ENCODE assay signal across 8 mouse cellular contexts in genomic region chrX:21062544-21062890, GRCm38 (mm10). TPM values are rescaled to one million over a fixed set of nuclear protein-coding genes. Genes with fewer than 3 reads are reported as not detected.
DNase-seq lines count a peak whose midpoint lies in the region; ATAC-seq and TF ChIP-seq lines count a peak whose summit lies in the region.

No protein-coding gene starts in this region.

- H3K36me3 ChIP-seq in heart, embryonic 10.5 days = no peaks in the 10 kb centered on the region
- H3K36me3 ChIP-seq in G1E (replicated peaks) = no peaks in the 10 kb centered on the region
- H3K36me3 ChIP-seq in hindbrain, embryonic 10.5 days = no peaks in the 10 kb centered on the region
- no peaks in the 10 kb centered on the region for H3K36me3 ChIP-seq in macrophage (ENCODE audit: inconsistent target)

- intact Hi-C loops in gastrocnemius, postnatal 14 days (cut with DNase I; ENCODE audit: low total_unique reads) = no loop called here

- no peaks in the 10 kb centered on the region for H3K4me1 ChIP-seq in heart, embryonic 10.5 days
- no peaks in the 10 kb centered on the region for H3K4me1 ChIP-seq in G1E (ENCODE audit: insufficient read depth, low read depth, low read length)
- no peaks in the 10 kb centered on the region for H3K4me1 ChIP-seq in hindbrain, embryonic 10.5 days (replicated peaks)

- no peaks in the 10 kb centered on the region; the same call in 1 of the 2 replicates for H3K79me2 ChIP-seq in macrophage (ENCODE audit: inconsistent target)

- TF ChIP-seq CTCF in G1E (IDR thresholded peaks at IDR 0.05; ENCODE audit: low read depth, low read length) = no peak

- peak overlapping the region; percentile 56; the same call in 1 of the 2 replicates for H3K27ac ChIP-seq in heart, embryonic 10.5 days
- peak overlapping the region; percentile 81 for H3K27ac ChIP-seq in hindbrain, embryonic 10.5 days
- H3K27ac ChIP-seq in macrophage = no peak overlapping the region

- H3K4me3 ChIP-seq in heart, embryonic 10.5 days = peak overlapping the region; percentile 61
- H3K4me3 ChIP-seq in G1E (ENCODE audit: low read depth, low read length) (peak overlapping the region; percentile 70; the same call in 1 of the 2 replicates), macrophage (ENCODE audit: inconsistent target) (peak overlapping the region; percentile 62; the same call in 1 of the 2 replicates)
- H3K4me3 ChIP-seq in hindbrain, embryonic 10.5 days = peak overlapping the region; percentile 56; the same call in 1 of the 2 replicates

- DNase-seq in heart, embryonic 10.5 days (ENCODE audit: low spot score) = no peak
- no peak for DNase-seq in heart, postnatal 4 days
- no peak for DNase-seq in G1E (ENCODE audit: low spot score)
- DNase-seq in hindbrain, embryonic 10.5 days (ENCODE audit: low spot score) = no peak
- DNase-seq in thymus, postnatal 25 days = no peak
- DNase-seq in gastrocnemius, postnatal 14 days = no peak
- DNase-seq in ovary, postnatal 36 days (ENCODE audit: low spot score) = no peak

- no peaks in the 10 kb centered on the region for H3K9me3 ChIP-seq in heart, embryonic 10.5 days
- no peaks in the 10 kb centered on the region for H3K9me3 ChIP-seq in G1E (replicated peaks)
- no peaks in the 10 kb centered on the region for H3K9me3 ChIP-seq in hindbrain, embryonic 10.5 days

- ATAC-seq in G1E (ENCODE audit: extremely low read depth, insufficient number of reproducible peaks, low FRiP score, poor library complexity, severe bottlenecking) = no peak

- WGBS in heart, embryonic 10.5 days = 77% methylated on average over 3 of the region's 3 CpGs
- WGBS in hindbrain, embryonic 10.5 days = 75% methylated on average over 3 of the region's 3 CpGs
- WGBS in macrophage (ENCODE audit: missing documents) = 87% methylated on average over 3 of the region's 3 CpGs

- no peaks in the 10 kb centered on the region for H3K27me3 ChIP-seq in heart, embryonic 10.5 days (ENCODE audit: insufficient read depth, poor library complexity, severe bottlenecking)
- no peaks in the 10 kb centered on the region for H3K27me3 ChIP-seq in G1E (ENCODE audit: insufficient read depth, low read length)
- no peaks in the 10 kb centered on the region for H3K27me3 ChIP-seq in hindbrain, embryonic 10.5 days (ENCODE audit: insufficient read depth, poor library complexity, severe bottlenecking)

RNA-seq across cellular contexts. Expression of gene Zfp182, which starts 0.4 kb away (rescaled TPM):
- polyA plus RNA-seq in heart, embryonic 10.5 days (2016; fragmentation: Nextera tagmentation; extraction: Ambion mirVana) = 3.4 and 3.8 TPM in 2 replicates
- 1 to 10 TPM; 4.1 to 4.5 TPM for total RNA-seq in heart, postnatal 4 days (2021)
- total RNA-seq in G1E (2014; fragmentation: Nextera tagmentation) (28.3 and 30.1 TPM in 2 replicates), G1E (2017) (18.8 and 20.1 TPM in 2 replicates)
- polyA plus RNA-seq in G1E (2012) (0.28 and 0.44 TPM in 2 replicates), macrophage (2018) (4.2 to 11.0 TPM (median 7.6 TPM) in 3 replicates)
- 4.1 and 6.0 TPM in 2 replicates for polyA plus RNA-seq in hindbrain, embryonic 10.5 days (2016; fragmentation: Nextera tagmentation; extraction: Ambion mirVana)
- total RNA-seq in macrophage (2018; cell fraction: chromatin; rRNA removed) = 100 to 1,000 TPM in 15 of 26 experiments, 10 to 100 TPM in 11; 41.8 to 150 (median 104) TPM
- 10 to 100 TPM in 1 of 26 experiments, 1 to 10 TPM in 25; 1.9 to 10.6 (median 6.1) TPM for total RNA-seq in macrophage (2018; cell fraction: cytosol; rRNA removed)
- 100 to 1,000 TPM in 2 of 26 experiments, 10 to 100 TPM in 24; 30.3 to 134 (median 56.2) TPM for total RNA-seq in macrophage (2018; cell fraction: nucleus; rRNA removed)
- total RNA-seq in gastrocnemius, postnatal 14 days (2021) = 1 to 10 TPM; 2.1 to 2.5 TPM

RNA-seq across cellular contexts. Expression of gene Spaca5, which starts 5.7 kb away (rescaled TPM):
- not detected in 2 replicates for polyA plus RNA-seq in heart, embryonic 10.5 days (2016; fragmentation: Nextera tagmentation; extraction: Ambion mirVana)
- total RNA-seq in heart, postnatal 4 days (2021) = not detected
- not detected in 2 replicates for total RNA-seq in G1E (2014; fragmentation: Nextera tagmentation)
- not detected in 2 replicates for total RNA-seq in G1E (2017)
- polyA plus RNA-seq in G1E (2012) = not detected in 2 replicates
- not detected in 2 replicates for polyA plus RNA-seq in hindbrain, embryonic 10.5 days (2016; fragmentation: Nextera tagmentation; extraction: Ambion mirVana)
- total RNA-seq in macrophage (2018; cell fraction: chromatin; rRNA removed) = not detected
- total RNA-seq in macrophage (2018; cell fraction: cytosol; rRNA removed) = not detected
- total RNA-seq in macrophage (2018; cell fraction: nucleus; rRNA removed) = not detected
- not detected in 3 replicates for polyA plus RNA-seq in macrophage (2018)
- total RNA-seq in gastrocnemius, postnatal 14 days (2021) = not detected

RNA-seq across cellular contexts. Expression of gene Zfp300, which starts 26.8 kb away (rescaled TPM):
- 0.80 and 1.0 TPM in 2 replicates for polyA plus RNA-seq in heart, embryonic 10.5 days (2016; fragmentation: Nextera tagmentation; extraction: Ambion mirVana)
- under 1 TPM; 0.59 to 0.91 TPM for total RNA-seq in heart, postnatal 4 days (2021)
- not detected in 2 replicates for total RNA-seq in G1E (2014; fragmentation: Nextera tagmentation)
- total RNA-seq in G1E (2017) = not detected in 2 replicates
- not detected in 2 replicates for polyA plus RNA-seq in G1E (2012)
- 1.9 and 2.2 TPM in 2 replicates for polyA plus RNA-seq in hindbrain, embryonic 10.5 days (2016; fragmentation: Nextera tagmentation; extraction: Ambion mirVana)
- 1 to 10 TPM in 7 of 26 experiments, under 1 TPM in 15, not detected in 4; 0.15 to 3.0 (median 0.78) TPM for total RNA-seq in macrophage (2018; cell fraction: chromatin; rRNA removed)
- total RNA-seq in macrophage (2018; cell fraction: cytosol; rRNA removed) = under 1 TPM; 0.05 to 0.65 (median 0.22) TPM
- total RNA-seq in macrophage (2018; cell fraction: nucleus; rRNA removed) = 1 to 10 TPM in 2 of 26 experiments, under 1 TPM in 18, not detected in 6; 0.06 to 1.2 (median 0.40) TPM
- 0.26 to 0.60 TPM (median 0.53 TPM) in 3 replicates for polyA plus RNA-seq in macrophage (2018)
- total RNA-seq in gastrocnemius, postnatal 14 days (2021) = under 1 TPM; 0.33 to 0.53 TPM

RNA-seq across cellular contexts. Expression of gene Ssxa1, which starts 53.1 kb away (rescaled TPM):
- polyA plus RNA-seq in heart, embryonic 10.5 days (2016; fragmentation: Nextera tagmentation; extraction: Ambion mirVana) = not detected in 2 replicates
- not detected for total RNA-seq in heart, postnatal 4 days (2021)
- not detected in 2 replicates for total RNA-seq in G1E (2014; fragmentation: Nextera tagmentation)
- not detected in 2 replicates for total RNA-seq in G1E (2017)
- polyA plus RNA-seq in G1E (2012) = not detected in 2 replicates
- not detected in 2 replicates for polyA plus RNA-seq in hindbrain, embryonic 10.5 days (2016; fragmentation: Nextera tagmentation; extraction: Ambion mirVana)
- total RNA-seq in macrophage (2018; cell fraction: chromatin; rRNA removed) = not detected
- total RNA-seq in macrophage (2018; cell fraction: cytosol; rRNA removed) = not detected
- not detected for total RNA-seq in macrophage (2018; cell fraction: nucleus; rRNA removed)
- polyA plus RNA-seq in macrophage (2018) = not detected in 3 replicates
- not detected for total RNA-seq in gastrocnemius, postnatal 14 days (2021)
